Mouse (Mus musculus): ENCODE results near the gene Nfatc3. TPM values are rescaled to one million over a fixed set of nuclear protein-coding genes. Genes with fewer than 3 reads are reported as not detected.

Nfatc3 gene
- polyA plus RNA-seq, 1 experiment from 2014 or later = 26.6 TPM

DNA sequence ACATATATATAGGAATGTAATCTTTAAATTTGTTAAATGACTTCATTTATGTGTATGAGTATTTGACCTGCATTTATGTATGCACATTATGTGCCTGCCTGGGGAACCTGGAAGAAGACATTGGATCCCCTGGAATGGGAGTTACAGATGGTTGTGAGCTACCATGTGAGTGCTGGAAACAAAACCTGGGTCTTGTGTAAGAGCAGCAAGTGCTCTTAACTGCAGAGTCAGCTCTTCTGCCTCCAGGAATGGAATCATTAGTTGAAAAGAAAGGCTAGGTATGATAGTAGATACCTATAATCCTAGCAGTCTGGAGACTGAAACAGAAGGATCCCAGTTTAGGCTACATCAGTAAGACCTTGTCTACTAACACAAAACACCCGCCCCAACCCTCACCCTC lies 67.4 kb downstream of the Nfatc3 start:
- DNase-seq (ENCODE audit: low spot score) = no peak

GRCm38 (mm10) chr8:106127054-106127453 lies 68.4 kb downstream of the Nfatc3 start:
- no peak for DNase-seq (ENCODE audit: low spot score)

- no peak for DNase-seq (ENCODE audit: low spot score)
These were observed 69.3 kb downstream of the Nfatc3 start for GRCm38 (mm10) chr8:106127882-106128410.

- no peak for DNase-seq (ENCODE audit: low spot score)
These were observed 70.7 kb downstream of the Nfatc3 start for GRCm38 (mm10) chr8:106129232-106129930.

- no peak for DNase-seq (ENCODE audit: low spot score)
These were observed 71.4 kb downstream of the Nfatc3 start for GRCm38 (mm10) chr8:106129997-106130396.

DNA sequence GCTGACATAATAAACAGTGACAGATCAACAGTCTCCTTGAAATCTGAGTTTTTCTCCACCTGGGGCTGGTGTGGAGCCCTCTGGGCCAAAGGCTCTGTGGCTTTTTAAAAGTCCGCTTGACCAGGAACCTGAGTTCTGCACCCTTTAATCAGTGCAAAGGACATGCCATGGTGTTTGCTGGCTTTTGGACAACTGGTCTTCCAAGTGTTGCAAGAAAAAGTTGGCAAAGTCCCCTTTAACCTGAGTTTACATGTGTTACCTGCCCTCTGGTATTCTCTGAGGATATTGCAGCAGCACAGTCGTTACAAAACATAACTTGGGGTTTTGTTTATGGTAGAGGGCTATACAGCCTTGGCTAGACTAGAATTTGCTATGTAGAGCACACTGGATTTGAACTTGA lies 71.9 kb downstream of the Nfatc3 start:
- no peak for DNase-seq (ENCODE audit: low spot score)

DNA sequence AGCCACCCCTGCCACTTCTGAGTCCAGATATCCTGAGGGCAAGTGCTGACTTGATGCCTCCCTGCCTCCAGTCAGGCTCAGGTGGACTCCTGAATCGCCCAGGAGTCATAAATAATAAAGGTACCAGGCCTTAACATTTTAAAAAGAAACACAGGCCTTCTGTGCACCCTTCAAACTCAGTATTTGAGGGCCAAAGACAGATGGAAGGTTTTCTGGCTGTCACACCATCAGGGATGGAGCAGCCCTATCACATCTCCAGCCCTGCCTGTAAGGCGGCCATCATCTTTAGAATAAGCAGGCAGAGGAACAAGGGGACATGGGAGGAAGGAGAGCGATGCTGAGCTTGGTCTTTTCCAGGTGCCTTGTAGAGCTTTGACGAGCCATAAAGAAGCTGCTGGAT lies 72.4 kb downstream of the Nfatc3 start:
- no peak for DNase-seq (ENCODE audit: low spot score)

- DNase-seq (ENCODE audit: low spot score) = no peak
These were observed 73.0 kb downstream of the Nfatc3 start for GRCm38 (mm10) chr8:106131488-106132222.

DNA sequence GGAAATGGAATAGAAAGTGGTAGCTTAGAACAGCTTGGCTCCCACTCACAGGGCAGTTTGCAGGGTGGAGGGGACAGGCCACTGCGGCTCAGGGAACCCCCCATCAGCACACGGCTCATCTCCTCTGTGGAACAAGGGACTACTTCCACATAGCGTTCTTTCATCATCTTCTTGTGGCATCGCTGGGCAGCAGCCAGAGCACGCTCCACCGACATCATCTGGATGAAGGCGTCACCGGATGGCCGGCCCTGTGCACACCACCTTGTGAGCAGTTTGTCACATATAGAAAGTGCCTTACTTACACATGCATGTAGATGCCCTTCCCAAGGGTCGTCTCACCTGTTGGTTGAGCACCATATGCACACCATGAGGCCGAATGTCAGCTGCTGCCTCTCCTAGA lies 73.7 kb downstream of the Nfatc3 start:
- DNase-seq (ENCODE audit: low spot score) = no peak

DNA sequence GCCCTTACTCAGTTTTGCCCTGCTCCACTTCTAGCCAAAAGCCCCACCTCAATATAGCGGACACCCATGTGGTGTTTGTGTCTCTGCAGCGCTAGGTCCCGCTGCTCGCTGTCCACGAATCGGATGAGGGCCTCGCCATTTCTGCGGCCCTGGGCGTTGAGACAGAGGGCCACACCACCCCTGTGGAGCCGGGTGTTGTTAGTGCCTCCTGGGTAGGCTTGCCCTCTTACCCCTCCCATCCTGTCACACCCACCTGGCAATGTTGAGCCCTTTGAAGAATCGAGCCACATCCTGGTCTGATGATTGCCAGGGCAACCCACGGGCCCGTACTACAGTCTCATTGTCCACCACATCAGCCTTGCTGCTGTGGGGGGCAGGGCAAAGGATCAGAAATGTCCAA lies 74.9 kb downstream of the Nfatc3 start:
- peak; percentile 42 for DNase-seq (ENCODE audit: low spot score)

DNA sequence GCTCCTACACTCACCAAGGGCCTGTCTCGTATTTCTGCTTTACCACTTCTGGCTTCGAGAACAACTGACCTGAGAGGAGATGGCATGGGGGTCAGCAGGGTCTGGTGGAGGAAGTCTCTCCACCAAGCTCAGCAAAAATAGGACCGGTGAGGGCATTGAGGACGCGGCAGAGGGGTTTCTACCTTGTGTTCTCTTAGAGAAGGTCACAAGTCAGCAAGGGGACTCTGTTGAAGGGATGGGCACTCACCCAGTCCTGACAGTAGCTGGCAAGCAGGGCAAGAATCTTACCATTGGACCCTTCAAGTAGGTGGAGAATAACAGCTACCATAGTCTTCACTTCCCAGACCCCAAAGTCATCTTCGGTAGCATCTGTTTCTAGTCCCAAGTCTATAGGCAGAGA lies 75.3 kb downstream of the Nfatc3 start:
- no peak for DNase-seq (ENCODE audit: low spot score)

DNA sequence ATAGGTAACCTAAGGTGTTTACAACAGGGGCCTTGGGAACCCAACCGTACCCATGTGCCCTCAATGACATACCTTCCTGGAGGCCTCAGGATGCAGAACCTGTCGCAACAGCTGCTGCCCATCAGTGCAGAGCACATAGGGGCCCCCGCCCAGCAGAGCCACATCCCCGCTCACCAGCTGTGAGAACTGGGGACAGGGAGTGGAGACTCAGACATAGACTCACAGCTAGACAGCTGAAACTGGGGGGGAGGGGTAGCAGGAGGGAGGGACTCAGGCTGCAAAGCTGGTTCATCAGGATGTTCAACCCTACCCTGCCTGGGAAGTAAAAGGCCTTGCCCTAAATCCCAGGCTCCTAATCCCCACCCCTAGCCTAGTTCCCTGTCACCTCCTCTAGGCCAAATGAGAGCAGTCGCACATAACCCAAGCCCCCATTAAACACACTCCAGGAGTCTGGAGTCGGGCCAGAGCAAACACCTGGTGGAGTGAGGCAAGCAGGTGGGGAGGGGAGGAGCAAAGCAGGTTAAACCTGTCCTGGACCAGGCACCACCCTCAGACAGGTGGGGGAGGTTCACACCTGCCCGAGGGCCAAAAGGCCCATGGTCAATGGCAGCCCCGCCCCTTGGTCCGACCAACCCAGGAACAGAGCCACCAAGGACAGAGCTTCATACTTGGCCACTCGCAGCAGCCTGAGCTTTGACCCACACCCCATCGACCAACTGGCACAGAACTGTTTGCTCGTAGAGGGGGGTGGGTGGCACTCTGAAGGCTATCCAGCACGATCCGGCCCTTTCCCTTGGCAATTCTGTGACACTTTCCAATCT lies 76.3 kb downstream of the Nfatc3 start:
- peak; percentile 66 for DNase-seq (ENCODE audit: low spot score)

DNA sequence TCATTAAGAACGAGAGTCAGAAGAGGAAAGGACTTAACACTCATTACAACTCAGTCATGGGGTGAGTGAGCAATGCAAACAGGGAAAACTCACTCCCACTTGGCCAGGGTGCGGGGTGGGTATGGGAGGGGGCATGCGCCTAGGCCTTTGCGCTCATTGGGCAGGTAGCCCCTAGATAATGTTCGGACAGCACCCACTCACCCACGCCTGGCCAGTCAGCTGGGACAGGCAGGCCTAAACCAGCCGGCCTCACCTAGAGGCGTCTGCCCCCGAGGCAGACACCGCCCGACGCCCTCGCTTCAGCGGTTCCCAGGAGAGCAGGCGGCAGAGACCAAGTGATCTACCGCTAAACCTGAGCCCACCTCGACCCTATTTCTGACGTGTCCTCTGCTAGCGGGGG lies 77.0 kb downstream of the Nfatc3 start:
- peak; percentile 35 for DNase-seq (ENCODE audit: low spot score)

- DNase-seq (ENCODE audit: low spot score) = peak; percentile 63
These were observed 77.8 kb downstream of the Nfatc3 start, which contains the start of gene Esrp2 for GRCm38 (mm10) chr8:106136156-106137130. Gene Esrp2, minus strand, starts transcription at chr8:106136974.

DNA sequence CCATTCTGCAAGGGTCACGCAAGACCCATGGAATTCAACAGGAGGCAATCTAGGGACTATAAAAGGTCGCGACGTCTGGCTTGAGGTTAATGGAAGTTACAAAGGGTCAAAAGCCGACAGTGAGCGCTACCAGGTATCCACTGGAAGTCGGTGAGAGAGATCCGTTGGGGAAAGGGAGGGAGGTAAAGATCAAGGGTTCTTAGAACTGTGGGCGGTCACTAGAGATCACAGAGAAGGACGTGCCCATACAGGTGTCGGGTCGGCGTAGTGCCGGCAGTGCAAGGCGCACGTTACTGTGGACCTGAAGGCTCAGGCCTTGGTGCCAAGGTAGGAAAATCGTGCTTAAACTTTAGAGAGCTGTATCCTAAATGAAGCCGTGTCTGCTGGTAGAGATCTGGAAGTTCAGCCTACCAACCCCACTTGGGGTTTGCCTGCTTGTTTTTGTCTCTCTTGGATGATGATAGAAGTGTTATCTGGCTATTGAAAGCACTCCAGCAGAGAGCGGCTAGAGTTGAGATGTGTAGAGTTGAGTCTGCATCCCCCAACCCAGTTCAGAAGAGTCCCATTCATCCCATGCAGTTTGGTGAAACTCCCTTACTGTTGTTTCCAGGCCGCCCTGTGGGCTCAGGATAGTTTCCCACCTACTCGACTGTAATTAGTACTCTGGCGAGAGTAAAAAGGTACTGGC lies 78.7 kb downstream of the Nfatc3 start:
- no peak for DNase-seq (ENCODE audit: low spot score)

DNA sequence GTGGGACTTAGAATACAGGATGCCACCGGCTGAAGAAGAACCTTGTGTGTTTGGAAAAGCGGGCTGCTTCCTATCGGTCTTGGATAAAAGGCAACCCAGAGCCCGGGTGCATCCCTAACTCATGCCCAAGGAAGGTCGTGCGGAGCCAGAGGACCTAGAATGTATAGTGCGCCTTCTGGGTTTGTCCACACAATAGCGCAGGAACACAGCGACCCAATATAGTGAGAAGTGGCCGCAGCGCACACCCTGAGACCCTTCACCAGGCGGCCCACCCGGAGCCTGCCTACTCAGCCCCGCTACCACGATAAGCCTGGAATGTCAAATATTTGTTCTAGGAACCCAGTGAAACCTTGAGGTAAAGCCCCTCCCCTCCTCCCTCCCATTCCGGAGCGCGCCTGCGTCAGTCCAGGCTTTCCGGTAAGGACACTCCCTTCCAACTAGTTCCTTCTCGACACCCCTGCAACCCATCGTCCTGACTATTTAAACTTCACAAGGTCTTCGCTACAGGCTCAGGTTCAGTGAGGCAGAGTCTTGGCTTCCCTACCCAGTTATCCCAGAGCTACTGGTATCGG lies 79.4 kb downstream of the Nfatc3 start:
- no peak for DNase-seq (ENCODE audit: low spot score)

GRCm38 (mm10) chr8:106138616-106139015 lies 80.0 kb downstream of the Nfatc3 start:
- DNase-seq (ENCODE audit: low spot score) = no peak

- DNase-seq (ENCODE audit: low spot score) = no peak
These were observed 81.6 kb downstream of the Nfatc3 start for GRCm38 (mm10) chr8:106140191-106140590.

DNA sequence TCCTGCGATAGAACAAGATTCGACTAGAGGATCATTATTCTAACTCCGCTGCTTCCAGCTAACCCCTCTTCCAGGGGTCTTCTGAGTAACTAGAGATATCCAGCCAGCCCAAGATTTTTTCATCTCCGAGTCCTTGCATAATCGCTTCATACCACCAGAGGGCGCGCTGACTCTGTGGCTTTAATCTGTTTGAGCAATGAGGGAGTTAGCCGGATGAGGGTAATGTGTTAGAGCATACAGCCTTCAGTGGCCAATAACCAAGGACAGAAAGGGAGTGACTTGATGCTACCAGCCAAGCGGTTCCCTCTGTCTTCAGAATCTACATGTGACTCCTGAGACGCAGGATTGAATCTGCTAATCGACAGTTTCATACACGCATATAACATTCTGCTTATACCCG lies 82.1 kb downstream of the Nfatc3 start:
- peak; percentile 89 for DNase-seq (ENCODE audit: low spot score)

DNA sequence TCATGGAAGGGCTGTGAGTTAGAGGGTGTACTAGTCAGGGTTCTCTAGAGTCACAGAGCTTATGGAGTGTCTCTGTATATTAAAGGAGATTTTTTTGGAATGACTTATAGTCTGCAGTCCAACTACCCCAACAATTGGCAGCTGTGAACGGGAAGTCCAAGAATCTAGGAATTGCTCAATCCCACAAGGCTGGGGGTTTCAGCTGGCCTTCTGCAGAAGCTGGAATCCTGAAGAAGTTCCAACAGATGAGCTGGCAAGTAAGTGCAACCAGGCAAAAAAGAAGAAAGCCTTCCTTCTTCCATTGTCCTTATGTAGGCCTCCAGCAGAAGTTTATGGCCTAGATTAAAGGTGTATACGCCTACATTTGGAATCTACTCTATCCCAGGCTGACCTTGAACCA lies 86.7 kb downstream of the Nfatc3 start:
- no peak for DNase-seq (ENCODE audit: low spot score)

Data from thymus, postnatal 0 days (tissue).